Mouse (Mus musculus): ENCODE measurements around the gene Ccdc88c.

DNA sequence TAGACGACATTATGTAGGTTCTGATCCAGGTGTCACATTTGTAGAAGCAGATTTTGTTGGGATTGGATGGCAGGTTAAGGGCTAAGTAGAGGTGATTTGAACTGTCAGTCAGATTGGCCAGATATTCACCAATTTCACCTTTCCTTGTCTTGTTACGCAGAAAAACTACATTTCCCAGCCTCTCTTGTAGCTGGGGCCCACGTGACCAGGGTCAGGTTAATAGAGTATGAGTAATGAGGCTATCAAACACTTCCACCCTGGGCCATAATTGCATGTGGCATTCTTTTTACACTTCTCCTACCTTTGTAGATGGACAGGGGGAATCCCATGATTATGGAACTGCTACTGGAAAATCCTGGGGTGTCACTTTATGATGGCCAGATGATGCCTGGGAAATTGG, 155.2 kb downstream of the Ccdc88c start:
- no peak for TF ChIP-seq POLR2AphosphoS2 (IDR thresholded peaks at IDR 0.05; ENCODE audit: insufficient read length, low read depth)
- TF ChIP-seq MYOD1 (IDR thresholded peaks at IDR 0.05; ENCODE audit: control insufficient read depth in 1 of 3, insufficient read length in 2 of 3, low read depth in 2 of 3), result no peak
- no peak for TF ChIP-seq POLR2A (IDR thresholded peaks at IDR 0.05; ENCODE audit: insufficient read length, low read depth)
